Mouse (Mus musculus) fat pad, adult 2 months (tissue): Measurements from ENCODE around the gene Lmnb2.

Experiments used
- DNase-seq: peaks from one replicate; pipeline ENCODE4 v3.0.0-alpha.2; 2011; ENCODE audit warnings: low read depth, low spot score; ENCODE audit errors: extremely low read depth

Gene Lmnb2

GRCm38 (mm10) chr10:80857386-80857785 lies 60.7 kb downstream of the Lmnb2 start:
- no peak for DNase-seq

- no peak for DNase-seq
Observed at GRCm38 (mm10) chr10:80856908-80857307, 61.1 kb downstream of the Lmnb2 start.

- DNase-seq = no peak
Observed at GRCm38 (mm10) chr10:80856267-80856666, 61.8 kb downstream of the Lmnb2 start.

- DNase-seq = no peak
Observed at GRCm38 (mm10) chr10:80855749-80856073, 62.3 kb downstream of the Lmnb2 start.

GRCm38 (mm10) chr10:80854913-80855748 lies 62.9 kb downstream of the Lmnb2 start, which contains the start of the genes Lsm7 and Sppl2b:
Gene Lsm7, minus strand, starts transcription at chr10:80855209.
Gene Sppl2b, plus strand, starts transcription at chr10:80855275.
- DNase-seq = no peak
